ENCODE assay signal across 7 mouse cellular contexts in the genomic region with DNA sequence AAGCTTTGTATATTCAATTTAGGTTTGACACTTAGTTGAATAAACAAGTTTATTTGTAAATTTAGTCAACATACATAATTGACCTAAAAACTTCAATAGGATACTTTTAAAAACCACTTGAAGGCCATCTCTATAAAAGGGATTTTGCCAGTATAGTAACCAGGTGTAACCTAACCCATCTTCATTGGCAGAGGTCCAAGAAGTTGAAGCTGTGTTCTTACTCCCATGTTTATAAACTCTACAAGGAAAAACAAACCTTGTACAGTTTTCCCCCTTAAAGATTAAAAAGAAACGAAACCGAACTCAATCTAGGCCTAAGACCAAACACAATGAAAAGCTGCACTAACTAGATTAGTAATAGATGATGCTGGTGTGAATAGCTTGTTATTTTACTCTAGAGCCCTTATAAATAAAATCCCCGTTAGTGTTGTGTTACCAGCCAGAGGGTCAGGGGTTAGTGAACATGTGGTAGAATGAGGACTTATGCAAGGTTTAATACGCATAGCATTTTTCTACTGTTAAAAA. TPM values are rescaled to one million over a fixed set of nuclear protein-coding genes. Genes with fewer than 3 reads are reported as not detected.
DNase-seq lines count a peak whose midpoint lies in the region; ATAC-seq and TF ChIP-seq lines count a peak whose summit lies in the region.

No protein-coding gene starts in this region.

- ATAC-seq in neural tube, embryonic 14.5 days (ENCODE audit: low read depth) = no peak

- 13% methylated on average over 4 of the region's 4 CpGs for WGBS in lung, adult 2 months
- 88% methylated on average over 4 of the region's 4 CpGs for WGBS in limb, embryonic 10.5 days
- WGBS in neural tube, embryonic 14.5 days = 63% methylated on average over 4 of the region's 4 CpGs

- H3K27me3 ChIP-seq in limb, embryonic 10.5 days (ENCODE audit: low read depth, poor library complexity, severe bottlenecking) = no peaks in the 10 kb centered on the region
- no peaks in the 10 kb centered on the region for H3K27me3 ChIP-seq in neural tube, embryonic 14.5 days (ENCODE audit: control insufficient read depth, insufficient read depth, low read length)

- no peak for TF ChIP-seq POLR2A in lung, adult 2 months (IDR thresholded peaks at IDR 0.05; ENCODE audit: borderline replicate concordance, extremely low read depth, low read depth, low read length)
- TF ChIP-seq POLR2A in embryonic fibroblast, embryonic 13.5 days (IDR thresholded peaks at IDR 0.05; ENCODE audit: low read depth, low read length) = no peak; the same call in 1 of the 2 replicates

- no peak for DNase-seq in lung, adult 2 months
- DNase-seq in lung, postnatal 14 days = no peak
- DNase-seq in limb, embryonic 10.5 days (ENCODE audit: low spot score) = no peak
- no peak for DNase-seq in adrenal gland, postnatal 25 days
- no peak for DNase-seq in gastrocnemius, adult 18-20 months (ENCODE audit: low spot score)

- H3K9me3 ChIP-seq in limb, embryonic 10.5 days (replicated peaks) = no peaks in the 10 kb centered on the region
- no peaks in the 10 kb centered on the region for H3K9me3 ChIP-seq in neural tube, embryonic 14.5 days (ENCODE audit: control insufficient read depth, low read length)

- H3K27ac ChIP-seq in embryonic fibroblast, embryonic 13.5 days (ENCODE audit: insufficient read depth, low read length) = no peak overlapping the region
- no peak overlapping the region for H3K27ac ChIP-seq in limb, embryonic 10.5 days
- H3K27ac ChIP-seq in neural tube, embryonic 14.5 days (ENCODE audit: low read depth, low read length) = no peak overlapping the region

- H3K4me2 ChIP-seq in neural tube, embryonic 14.5 days (ENCODE audit: low read depth, low read length) = peak overlapping the region; percentile 84

- peaks cover 33% of the 10 kb centered on the region for H3K36me3 ChIP-seq in limb, embryonic 10.5 days
- H3K36me3 ChIP-seq in neural tube, embryonic 14.5 days (ENCODE audit: control insufficient read depth, insufficient read depth, low read length) = peaks cover 16% of the 10 kb centered on the region; the same call in 1 of the 2 replicates

- H3K4me3 ChIP-seq in lung, adult 2 months (replicated peaks; ENCODE audit: extremely low read depth, low read depth, low read length) = peak overlapping the region; percentile 15
- H3K4me3 ChIP-seq in embryonic fibroblast, embryonic 13.5 days (ENCODE audit: insufficient read depth, low read length) = peak overlapping the region; percentile 37
- H3K4me3 ChIP-seq in limb, embryonic 10.5 days = peak overlapping the region; percentile 44
- peak overlapping the region; percentile 40 for H3K4me3 ChIP-seq in neural tube, embryonic 14.5 days (ENCODE audit: low read depth, low read length)

- H3K9ac ChIP-seq in neural tube, embryonic 14.5 days (replicated peaks; ENCODE audit: low read depth, low read length) = peak overlapping the region; percentile 50; the same call in 1 of the 2 replicates

- H3K4me1 ChIP-seq in lung, adult 2 months (ENCODE audit: control insufficient read depth, insufficient read depth, low read length) = no peaks in the 10 kb centered on the region
- no peaks in the 10 kb centered on the region for H3K4me1 ChIP-seq in embryonic fibroblast, embryonic 13.5 days (ENCODE audit: control insufficient read depth, insufficient read depth, low read length)
- peaks cover 9% of the 10 kb centered on the region for H3K4me1 ChIP-seq in limb, embryonic 10.5 days
- H3K4me1 ChIP-seq in neural tube, embryonic 14.5 days (ENCODE audit: control insufficient read depth, insufficient read depth, low read length) = peaks cover 14% of the 10 kb centered on the region

- TF ChIP-seq CTCF in lung, adult 2 months (IDR thresholded peaks at IDR 0.05; ENCODE audit: insufficient read depth, low read length) = no peak
- TF ChIP-seq CTCF in embryonic fibroblast, embryonic 13.5 days (IDR thresholded peaks at IDR 0.05; ENCODE audit: borderline replicate concordance, insufficient read depth, low read length) = no peak

RNA-seq across cellular contexts. Expression of gene H3f3b, which starts 5.4 kb away (rescaled TPM):
- polyA plus RNA-seq in lung, adult 2 months (2012; rRNA removed) = 223 and 243 TPM in 2 replicates
- 339 and 513 TPM in 2 replicates for polyA plus RNA-seq in embryonic fibroblast, embryonic 13.5 days (2011; ENCODE audit: insufficient read length, low read depth, missing spikeins)
- 1,754 and 1,985 TPM in 2 replicates for polyA plus RNA-seq in limb, embryonic 10.5 days (2016; fragmentation: Nextera tagmentation; extraction: Ambion mirVana)
- 1,887 and 2,049 TPM in 2 replicates for polyA plus RNA-seq in neural tube, embryonic 14.5 days (2014; fragmentation: Nextera tagmentation; extraction: Ambion mirVana)
- total RNA-seq in adrenal gland, postnatal 25 days (2021) = 265 and 377 TPM in 2 replicates
- 10 to 100 TPM; 49.1 to 71.3 TPM for total RNA-seq in gastrocnemius, adult 18-20 months (2021)

RNA-seq across cellular contexts. Expression of gene Unk, which starts 7.8 kb away (rescaled TPM):
- 48.6 and 54.0 TPM in 2 replicates for polyA plus RNA-seq in lung, adult 2 months (2012; rRNA removed)
- polyA plus RNA-seq in embryonic fibroblast, embryonic 13.5 days (2011; ENCODE audit: insufficient read length, low read depth, missing spikeins) = 16.9 and 18.8 TPM in 2 replicates
- polyA plus RNA-seq in limb, embryonic 10.5 days (2016; fragmentation: Nextera tagmentation; extraction: Ambion mirVana) = 46.1 and 53.2 TPM in 2 replicates
- 29.1 and 29.5 TPM in 2 replicates for polyA plus RNA-seq in neural tube, embryonic 14.5 days (2014; fragmentation: Nextera tagmentation; extraction: Ambion mirVana)
- total RNA-seq in adrenal gland, postnatal 25 days (2021) = 25.8 and 27.4 TPM in 2 replicates
- 1 to 10 TPM; 5.1 to 7.5 TPM for total RNA-seq in gastrocnemius, adult 18-20 months (2021)

RNA-seq across cellular contexts. Expression of gene Galk1, which starts 9.8 kb away (rescaled TPM):
- 49.5 and 57.1 TPM in 2 replicates for polyA plus RNA-seq in lung, adult 2 months (2012; rRNA removed)
- polyA plus RNA-seq in embryonic fibroblast, embryonic 13.5 days (2011; ENCODE audit: insufficient read length, low read depth, missing spikeins) = 50.8 and 58.6 TPM in 2 replicates
- 243 and 283 TPM in 2 replicates for polyA plus RNA-seq in limb, embryonic 10.5 days (2016; fragmentation: Nextera tagmentation; extraction: Ambion mirVana)
- polyA plus RNA-seq in neural tube, embryonic 14.5 days (2014; fragmentation: Nextera tagmentation; extraction: Ambion mirVana) = 45.0 and 53.6 TPM in 2 replicates
- total RNA-seq in adrenal gland, postnatal 25 days (2021) = 31.8 and 49.7 TPM in 2 replicates
- total RNA-seq in gastrocnemius, adult 18-20 months (2021) = 1 to 10 TPM; 2.6 to 3.2 TPM

RNA-seq across cellular contexts. Expression of gene Itgb4, which starts 47.8 kb away (rescaled TPM):
- 11.0 and 14.7 TPM in 2 replicates for polyA plus RNA-seq in lung, adult 2 months (2012; rRNA removed)
- 1.3 and 2.1 TPM in 2 replicates for polyA plus RNA-seq in embryonic fibroblast, embryonic 13.5 days (2011; ENCODE audit: insufficient read length, low read depth, missing spikeins)
- polyA plus RNA-seq in limb, embryonic 10.5 days (2016; fragmentation: Nextera tagmentation; extraction: Ambion mirVana) = 0.90 and 1.6 TPM in 2 replicates
- polyA plus RNA-seq in neural tube, embryonic 14.5 days (2014; fragmentation: Nextera tagmentation; extraction: Ambion mirVana) = 1.6 and 2.3 TPM in 2 replicates
- 2.0 and 4.1 TPM in 2 replicates for total RNA-seq in adrenal gland, postnatal 25 days (2021)
- 1 to 10 TPM; 3.5 to 5.3 TPM for total RNA-seq in gastrocnemius, adult 18-20 months (2021)

RNA-seq across cellular contexts. Expression of gene Unc13d, which starts 55.4 kb away (rescaled TPM):
- 51.6 and 56.4 TPM in 2 replicates for polyA plus RNA-seq in lung, adult 2 months (2012; rRNA removed)
- polyA plus RNA-seq in embryonic fibroblast, embryonic 13.5 days (2011; ENCODE audit: insufficient read length, low read depth, missing spikeins) = not detected in 2 replicates
- polyA plus RNA-seq in limb, embryonic 10.5 days (2016; fragmentation: Nextera tagmentation; extraction: Ambion mirVana) = 2.4 and 3.7 TPM in 2 replicates
- polyA plus RNA-seq in neural tube, embryonic 14.5 days (2014; fragmentation: Nextera tagmentation; extraction: Ambion mirVana) = 0.88 and 0.98 TPM in 2 replicates
- 0.24 and 0.79 TPM in 2 replicates for total RNA-seq in adrenal gland, postnatal 25 days (2021)
- total RNA-seq in gastrocnemius, adult 18-20 months (2021) = under 1 TPM; 0.23 to 0.88 TPM
